Mouse (Mus musculus): Measurements from ENCODE around the gene Prdm12. TPM values are rescaled to one million over a fixed set of nuclear protein-coding genes. Genes with fewer than 3 reads are reported as not detected.

Prdm12 gene
- total RNA-seq, 2 experiments from 2014 or later, result not detected

- no peak for ATAC-seq (ENCODE audit: poor library complexity, severe bottlenecking)
Observed at GRCm38 (mm10) chr2:31703226-31703625, 63.4 kb downstream of the Prdm12 start.

Other genes starting within 250 kb of the Prdm12 start
- 137 and 147 TPM in 2 replicates for gene Ass1, start 169.8 kb upstream of the Prdm12 start, total RNA-seq (2015)
- 184 and 194 TPM in 2 replicates for gene Ass1, start 169.8 kb upstream of the Prdm12 start, total RNA-seq (2017)
- gene Fubp3, start 67.4 kb upstream of the Prdm12 start, total RNA-seq (2015), result 10.7 and 16.4 TPM in 2 replicates
- 17.1 and 23.6 TPM in 2 replicates for gene Fubp3, start 67.4 kb upstream of the Prdm12 start, total RNA-seq (2017)
- gene Exosc2, start 30.7 kb downstream of the Prdm12 start, total RNA-seq (2015), result 15.3 and 17.7 TPM in 2 replicates
- 24.1 and 25.9 TPM in 2 replicates for gene Exosc2, start 30.7 kb downstream of the Prdm12 start, total RNA-seq (2017)
- 24.7 and 32.5 TPM in 2 replicates for gene Abl1, start 48.3 kb downstream of the Prdm12 start, total RNA-seq (2015)
- 24.5 and 30.5 TPM in 2 replicates for gene Abl1, start 48.3 kb downstream of the Prdm12 start, total RNA-seq (2017)
- 0.57 and 0.65 TPM in 2 replicates for gene Qrfp, start 170.5 kb downstream of the Prdm12 start, total RNA-seq (2015)
- 0.04 and 0.29 TPM in 2 replicates for gene Qrfp, start 170.5 kb downstream of the Prdm12 start, total RNA-seq (2017)
- not detected in 2 replicates for gene Fibcd1, start 206.0 kb downstream of the Prdm12 start, total RNA-seq (2015)
- gene Fibcd1, start 206.0 kb downstream of the Prdm12 start, total RNA-seq (2017), result 0.04 TPM in 1 of 2 replicates, not detected in the other
- not detected in 2 replicates for gene Lamc3, start 247.3 kb downstream of the Prdm12 start, total RNA-seq (2015)
- not detected in 2 replicates for gene Lamc3, start 247.3 kb downstream of the Prdm12 start, total RNA-seq (2017)

Data from megakaryocyte, adult 5-6 weeks (primary cell).